Mouse (Mus musculus) CH12.LX (cell line): Measurements from ENCODE around the gene Fam13c. TPM values are rescaled to one million over a fixed set of nuclear protein-coding genes. Genes with fewer than 3 reads are reported as not detected.

ENCODE experiments used
- DNase-seq: peaks from one replicate; pipeline ENCODE4 v3.0.0-alpha.2; 2013; ENCODE audit errors: extremely low read depth
- H3K27ac ChIP-seq: 2 replicates; pipeline ENCODE4 v1.5.1; 2012; ENCODE audit warnings: low read depth, mild to moderate bottlenecking, control low read depth, moderate library complexity; ENCODE audit not compliant: insufficient read depth
- H3K27me3 ChIP-seq: replicated peaks from 2 replicates; pipeline ENCODE3; 2012; ENCODE audit warnings: inconsistent platforms
- H3K36me3 ChIP-seq, 2 experiments: replicated peaks in 1 of 2; 2 replicates each; pipeline versions ENCODE3 to v1.6.1; 2012; ENCODE audit warnings: inconsistent platforms in 1 of 2, low read length in 1 of 2, mild to moderate bottlenecking in 1 of 2, mixed read lengths in 1 of 2, moderate library complexity in 1 of 2; ENCODE audit not compliant: control insufficient read depth in 1 of 2, insufficient read depth in 1 of 2
- H3K4me1 ChIP-seq, 2 experiments: 2 replicates each; pipeline ENCODE4 v1.6.1; 2012; ENCODE audit warnings: inconsistent platforms in 1 of 2, moderate library complexity in 1 of 2; ENCODE audit not compliant: insufficient read depth in 2 of 2, control insufficient read depth in 1 of 2
- H3K4me2 ChIP-seq: 2 replicates; pipeline ENCODE4 v1.6.1; 2012; ENCODE audit warnings: low read depth, mild to moderate bottlenecking, control low read depth; ENCODE audit not compliant: poor library complexity, insufficient read depth, severe bottlenecking
- H3K4me3 ChIP-seq, 3 experiments: fragments of 150-350 bp in 1 of 3; sonication (generic) in 1 of 3; replicated peaks in 1 of 3; 2 replicates each; pipeline versions ENCODE3 to v1.5.1; 2011 to 2012; ENCODE audit warnings: low read depth in 2 of 3, low read length in 2 of 3, mild to moderate bottlenecking in 2 of 3, moderate library complexity in 2 of 3, control low read depth in 1 of 3, improper control_type of control experiment in 1 of 3, inconsistent platforms in 1 of 3, mixed read lengths in 1 of 3; ENCODE audit not compliant: poor library complexity in 1 of 3
- H3K79me2 ChIP-seq: replicated peaks from 2 replicates; pipeline ENCODE4 v1.6.1; 2012; ENCODE audit warnings: mild to moderate bottlenecking, moderate library complexity; ENCODE audit not compliant: control insufficient read depth, poor library complexity, insufficient read depth, severe bottlenecking; ENCODE audit errors: extremely low read depth
- H3K9ac ChIP-seq: 2 replicates; pipeline ENCODE4 v1.6.1; 2012; ENCODE audit warnings: low read depth, mild to moderate bottlenecking, control low read depth, moderate library complexity; ENCODE audit not compliant: insufficient read depth
- H3K9me3 ChIP-seq: replicated peaks from 2 replicates; pipeline ENCODE3; 2012; ENCODE audit warnings: low read length, inconsistent platforms, mixed read lengths
- CHD1 ChIP-seq: IDR thresholded peaks from 2 replicates; pipeline ENCODE4 v1.6.1; 2012; ENCODE audit warnings: low read depth, low read length, improper control_type of control experiment, inconsistent platforms
- CHD2 ChIP-seq: IDR thresholded peaks from 2 replicates; pipeline ENCODE4 v1.6.1; 2011; ENCODE audit warnings: low read length, improper control_type of control experiment
- E2F4 ChIP-seq: IDR thresholded peaks from 2 replicates; pipeline ENCODE4 v1.6.1; 2011; ENCODE audit warnings: low read depth, low read length, improper control_type of control experiment; ENCODE audit not compliant: insufficient replicate concordance
- ELF1 ChIP-seq: IDR thresholded peaks from 2 replicates; pipeline ENCODE4 v1.6.1; 2014; ENCODE audit warnings: low read depth, mild to moderate bottlenecking, inconsistent platforms, low read length, improper control_type of control experiment
- ETS1 ChIP-seq: conservative IDR thresholded peaks from 2 replicates; pipeline ENCODE4 v1.6.1; 2012; ENCODE audit warnings: low read depth, mild to moderate bottlenecking, inconsistent platforms, low read length, improper control_type of control experiment, moderate library complexity
- GABPA ChIP-seq: IDR thresholded peaks from 2 replicates; pipeline ENCODE4 v1.6.1; 2012; ENCODE audit warnings: low read depth, low read length, improper control_type of control experiment, inconsistent platforms; ENCODE audit not compliant: insufficient replicate concordance
- IRF4 ChIP-seq: IDR thresholded peaks from 2 replicates; pipeline ENCODE4 v1.6.1; 2014; ENCODE audit warnings: low read depth, mild to moderate bottlenecking, inconsistent platforms, low read length, improper control_type of control experiment
- JUN ChIP-seq: IDR thresholded peaks from 2 replicates; pipeline ENCODE4 v1.6.1; 2011; ENCODE audit warnings: low read depth, mild to moderate bottlenecking, low read length, improper control_type of control experiment, moderate library complexity; ENCODE audit not compliant: insufficient read depth
- JUND ChIP-seq: conservative IDR thresholded peaks from 2 replicates; pipeline ENCODE4 v1.6.1; 2011; ENCODE audit warnings: low read depth, low read length, improper control_type of control experiment
- KAT2A ChIP-seq: IDR thresholded peaks from 2 replicates; pipeline ENCODE4 v1.6.1; 2012; ENCODE audit warnings: low read length, improper control_type of control experiment, inconsistent platforms; ENCODE audit not compliant: insufficient replicate concordance
- MAFK ChIP-seq: IDR thresholded peaks from 2 replicates; pipeline ENCODE4 v1.6.1; 2011; ENCODE audit warnings: low read length, improper control_type of control experiment; ENCODE audit not compliant: insufficient replicate concordance
- MAZ ChIP-seq: IDR thresholded peaks from 2 replicates; pipeline ENCODE4 v1.6.1; 2012; ENCODE audit warnings: low read depth, mild to moderate bottlenecking, inconsistent platforms, low read length, improper control_type of control experiment, moderate library complexity
- MXI1 ChIP-seq: IDR thresholded peaks from 2 replicates; pipeline ENCODE4 v1.6.1; 2011; ENCODE audit warnings: mild to moderate bottlenecking, low read depth, low read length, improper control_type of control experiment
- MYC ChIP-seq: IDR thresholded peaks from 2 replicates; pipeline ENCODE4 v1.6.1; 2011; ENCODE audit warnings: low read depth, mild to moderate bottlenecking, improper control_type of control experiment, low read length
- PAX5 ChIP-seq: IDR thresholded peaks from 2 replicates; pipeline ENCODE4 v1.6.1; 2012; ENCODE audit warnings: low read length, inconsistent platforms, mixed read lengths
- POLR2A ChIP-seq: IDR thresholded peaks from 2 replicates; pipeline ENCODE4 v1.6.1; 2011; ENCODE audit warnings: low read depth, mild to moderate bottlenecking, improper control_type of control experiment, low read length
- SMC3 ChIP-seq: IDR thresholded peaks from 2 replicates; pipeline ENCODE4 v1.6.1; 2011; ENCODE audit warnings: low read depth, low read length, improper control_type of control experiment
- TBP ChIP-seq: conservative IDR thresholded peaks from 2 replicates; pipeline ENCODE4 v1.6.1; 2011; ENCODE audit warnings: low read depth, low read length, improper control_type of control experiment
- TCF12 ChIP-seq: IDR thresholded peaks from 2 replicates; pipeline ENCODE4 v1.6.1; 2014; ENCODE audit warnings: low read depth, mild to moderate bottlenecking, inconsistent platforms, low read length, improper control_type of control experiment
- UBTF ChIP-seq: IDR thresholded peaks from 2 replicates; pipeline ENCODE4 v1.6.1; 2012; ENCODE audit warnings: low read depth, mild to moderate bottlenecking, inconsistent platforms, low read length, improper control_type of control experiment, moderate library complexity
- USF1 ChIP-seq: IDR thresholded peaks from 2 replicates; pipeline ENCODE4 v1.6.1; 2014; ENCODE audit warnings: low read depth, mild to moderate bottlenecking, inconsistent platforms, low read length, improper control_type of control experiment
- USF2 ChIP-seq: conservative IDR thresholded peaks from 2 replicates; pipeline ENCODE4 v1.6.1; 2011; ENCODE audit warnings: low read depth, low read length, improper control_type of control experiment
- ZC3H11A ChIP-seq: IDR thresholded peaks from 2 replicates; pipeline ENCODE4 v1.6.1; 2012; ENCODE audit warnings: low read depth, mild to moderate bottlenecking, inconsistent platforms, low read length, improper control_type of control experiment
- ZKSCAN1 ChIP-seq: IDR thresholded peaks from 2 replicates; pipeline ENCODE4 v1.6.1; 2012; ENCODE audit warnings: low read depth, inconsistent platforms, low read length, improper control_type of control experiment, borderline replicate concordance
- ZMIZ1 ChIP-seq: IDR thresholded peaks from 2 replicates; pipeline ENCODE4 v1.6.1; 2012; ENCODE audit warnings: low read depth, mild to moderate bottlenecking, inconsistent platforms, low read length, improper control_type of control experiment
- dilution Hi-C: fragments of 300-500 bp; cut with MboI; formaldehyde crosslinking; loops from 2 replicates; pipeline ENCODE4 v1.14.3; 2020; ENCODE audit warnings: low sequenced_read_pairs; ENCODE audit not compliant: extremely low pct_unique_long_range_greater_than_20kb, extremely low pct_ligation_motif_present
- in situ Hi-C: fragments of 300-500 bp; cut with MboI; formaldehyde crosslinking; loops from 3 replicates; pipeline ENCODE4 v1.14.3; 2019; ENCODE audit warnings: low sequenced_read_pairs, low pct_ligation_motif_present, low pct_unique_long_range_greater_than_20kb, mixed read lengths
- polyA plus RNA-seq: library from polyadenylated mRNA; unstranded; fragments of >175 nt; gene quantifications from 2 replicates; pipeline ENCODE4 v1.2.1, GENCODE M21; 2012; ENCODE audit warnings: low read depth; ENCODE audit not compliant: insufficient read length
- total RNA-seq, 2 experiments: library from RNA; depleted of rRNA; stranded (reverse); fragments of 300-350 nt in 1 of 2; fragments of >200 nt in 1 of 2; gene quantifications; 2 replicates each; pipeline ENCODE4 v1.2.3; 2012 to 2014

The Fam13c gene
- total and polyA plus RNA-seq, 3 experiments: not detected

DNA sequence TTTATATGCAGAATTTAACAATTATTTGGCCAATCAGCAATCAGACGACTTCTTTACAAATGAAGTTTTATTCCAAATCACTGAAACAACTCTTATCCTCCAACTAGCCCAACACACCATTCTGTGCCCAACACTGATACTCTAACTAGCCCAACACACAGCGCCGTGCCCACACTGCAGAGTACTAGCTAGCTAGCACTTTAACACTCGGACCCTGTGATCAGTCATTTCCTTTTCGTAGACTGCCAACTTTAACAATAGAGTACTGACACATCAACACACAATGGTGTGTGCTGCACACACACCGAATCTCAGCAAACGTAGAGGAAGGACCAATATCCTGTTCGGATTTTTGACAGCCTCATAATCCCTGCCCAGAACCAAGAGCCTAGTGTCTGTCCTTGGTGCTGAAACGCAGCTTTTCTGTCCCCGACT, 157.8 kb downstream of the Fam13c start:
- H3K27me3 ChIP-seq: no peaks in the 10 kb centered on the region
- H3K27ac ChIP-seq: no peak overlapping the region
- H3K9ac ChIP-seq: no peak overlapping the region
- peaks cover 57% of the 10 kb centered on the region for H3K9me3 ChIP-seq
- TF ChIP-seq ZKSCAN1: no peak
- TF ChIP-seq POLR2A: no peak
- TF ChIP-seq MAZ: no peak
- no peak for TF ChIP-seq E2F4
- no peak for TF ChIP-seq PAX5
- TF ChIP-seq USF2: no peak
- no peak for TF ChIP-seq CHD2
- TF ChIP-seq MAFK: no peak
- no peak for TF ChIP-seq ZC3H11A
- TF ChIP-seq GABPA: no peak
- no peak for TF ChIP-seq CHD1
- no peak for TF ChIP-seq UBTF
- no peak for TF ChIP-seq SMC3
- no peak for TF ChIP-seq ZMIZ1
- no peak for TF ChIP-seq TCF12
- TF ChIP-seq USF1: no peak
- TF ChIP-seq ELF1: no peak
- DNase-seq: no peak
- H3K4me3 ChIP-seq: no peak overlapping the region
- no peaks in the 10 kb centered on the region for H3K36me3 ChIP-seq
- H3K4me2 ChIP-seq: no peak overlapping the region
- no peaks in the 10 kb centered on the region for H3K4me1 ChIP-seq
- dilution Hi-C loops: no loop called here
- in situ Hi-C loops: no loop called here
- no peaks in the 10 kb centered on the region for H3K79me2 ChIP-seq

DNA sequence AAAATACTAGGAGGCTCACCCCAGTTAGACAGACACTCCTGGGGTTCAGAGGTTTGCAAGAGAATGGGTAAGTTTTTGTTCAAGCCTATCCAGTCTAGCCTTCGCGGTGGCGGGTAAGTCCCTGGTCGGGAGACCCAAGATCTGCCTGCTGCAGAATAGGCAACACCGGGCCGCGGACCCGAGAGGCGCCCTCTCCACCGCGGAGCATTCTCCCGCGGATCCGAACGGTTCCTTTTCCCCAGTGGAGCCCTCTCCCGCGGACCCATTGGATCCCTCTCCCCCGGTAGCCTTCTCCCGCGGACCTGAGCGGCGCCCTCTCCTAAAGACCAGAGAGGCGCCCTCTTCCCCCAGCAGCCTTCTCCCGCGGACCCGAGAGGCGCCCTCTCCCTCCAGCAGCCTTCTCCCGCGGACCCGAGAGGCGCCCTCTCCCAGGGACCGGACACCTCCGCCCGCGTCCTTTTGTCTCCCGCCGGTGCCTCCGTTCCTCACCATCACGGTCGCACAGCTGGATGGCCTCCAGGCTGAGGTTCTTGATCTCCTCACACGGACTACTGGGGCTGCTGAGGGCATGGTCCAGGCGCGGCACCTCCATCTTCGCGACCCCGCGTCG, 158.3 kb downstream of the Fam13c start:
- no peak for DNase-seq
- no peaks in the 10 kb centered on the region for H3K27me3 ChIP-seq
- no peak overlapping the region for H3K27ac ChIP-seq
- no peak for TF ChIP-seq MAZ
- no peak for TF ChIP-seq ZMIZ1
- no peak for TF ChIP-seq IRF4
- no peak for TF ChIP-seq ZKSCAN1
- TF ChIP-seq JUN: no peak
- no peak for TF ChIP-seq TBP
- TF ChIP-seq ETS1: no peak
- no peak for TF ChIP-seq PAX5
- no peak for TF ChIP-seq MXI1
- TF ChIP-seq KAT2A: no peak
- TF ChIP-seq CHD2: no peak
- TF ChIP-seq JUND: no peak
- TF ChIP-seq POLR2A: no peak
- TF ChIP-seq TCF12: no peak
- TF ChIP-seq MYC: no peak
- H3K79me2 ChIP-seq: no peaks in the 10 kb centered on the region
- H3K9ac ChIP-seq: no peak overlapping the region
- H3K9me3 ChIP-seq: peaks cover 54% of the 10 kb centered on the region
- H3K36me3 ChIP-seq: no peaks in the 10 kb centered on the region
- dilution Hi-C loops: no loop called here
- no peak overlapping the region for H3K4me2 ChIP-seq
- no peak overlapping the region for H3K4me3 ChIP-seq
- no peaks in the 10 kb centered on the region for H3K4me1 ChIP-seq
- in situ Hi-C loops: no loop called here
